Mouse (Mus musculus) liver, embryonic 14.5 days (tissue): ENCODE measurements around the gene Oprm1.

Source experiments
- CTCF ChIP-seq: IDR thresholded peaks from 2 replicates; pipeline ENCODE4 v1.5.1; 2016; ENCODE audit warnings: antibody characterized with exemption, low read depth, control low read depth
- EP300 ChIP-seq: IDR thresholded peaks from 2 replicates; pipeline ENCODE4 v1.6.1; 2016; ENCODE audit warnings: antibody characterized with exemption, low read depth

- no peak for TF ChIP-seq CTCF
- TF ChIP-seq EP300, result no peak
Observed at GRCm38 (mm10) chr10:6986246-6986645, 227.9 kb downstream of the Oprm1 start.
